Mouse (Mus musculus): ENCODE measurements at regions not wholly inside any gene's neighbourhood (a gene's known extent, or its start where the extent isn't known, plus 50 kb on each side); places are given as distances from the start of the nearest gene placed in this dataset.

DNA sequence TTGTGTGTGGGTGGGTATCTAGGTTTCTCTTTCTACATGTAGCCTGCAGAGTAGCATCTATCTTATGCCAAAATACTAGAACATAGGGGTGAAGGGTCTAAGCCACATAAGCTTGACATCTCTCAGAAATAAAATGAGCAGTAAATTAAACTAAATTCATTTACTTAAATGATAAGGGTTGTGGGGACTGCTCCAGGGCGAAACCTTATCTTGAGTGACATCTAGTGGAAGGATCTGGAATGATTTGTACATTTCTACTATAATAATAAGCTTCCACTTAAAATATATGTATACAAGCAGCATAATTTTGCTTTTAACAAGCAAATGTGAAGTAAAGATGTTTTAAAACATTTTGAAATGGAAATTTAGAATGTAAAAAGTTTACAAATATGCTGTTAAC is 271.4 kb downstream of the Vgll3 start:
- no peak for DNase-seq (ENCODE audit: inconsistent ontology term)

DNA sequence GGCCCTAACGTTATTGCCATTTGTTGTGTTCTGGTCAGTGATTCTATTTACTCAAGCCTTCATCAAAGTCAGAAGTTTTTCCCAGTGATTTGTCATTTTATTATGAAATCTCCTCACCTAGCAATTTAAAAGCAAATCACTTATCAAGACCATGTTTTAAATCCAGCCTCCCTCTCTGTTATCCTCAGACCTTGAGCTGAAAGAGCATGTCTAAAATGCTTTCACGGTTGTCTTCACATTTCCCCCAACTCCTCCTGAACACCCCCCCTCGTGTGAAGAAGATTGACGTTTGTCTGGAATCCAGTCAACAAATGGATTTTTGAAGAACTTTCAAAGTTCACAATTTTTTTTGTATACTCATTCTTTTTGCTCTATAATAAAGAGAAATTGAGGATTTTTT is 277.7 kb downstream of the Vgll3 start:
- DNase-seq (ENCODE audit: inconsistent ontology term) = no peak

DNA sequence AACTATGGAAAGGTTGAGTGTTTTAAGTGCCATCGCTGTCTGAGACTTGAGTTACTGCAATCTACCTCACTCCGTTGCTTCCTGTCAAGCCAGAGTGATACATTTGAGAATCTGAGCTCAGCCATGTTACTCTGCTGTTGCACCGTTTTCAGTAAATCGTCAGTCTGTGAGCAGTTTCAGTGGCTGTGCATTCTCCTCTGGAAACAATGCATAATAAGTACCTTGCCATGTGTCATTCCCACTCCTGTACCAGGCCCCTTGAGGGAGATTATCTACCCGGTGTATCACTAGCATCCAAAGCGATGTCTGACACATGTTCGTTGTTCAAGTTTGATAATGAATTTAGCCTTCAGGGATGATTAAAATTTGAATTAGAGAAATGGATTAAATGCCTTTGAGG is 280.6 kb downstream of the Vgll3 start:
- DNase-seq (ENCODE audit: inconsistent ontology term) = no peak

DNA sequence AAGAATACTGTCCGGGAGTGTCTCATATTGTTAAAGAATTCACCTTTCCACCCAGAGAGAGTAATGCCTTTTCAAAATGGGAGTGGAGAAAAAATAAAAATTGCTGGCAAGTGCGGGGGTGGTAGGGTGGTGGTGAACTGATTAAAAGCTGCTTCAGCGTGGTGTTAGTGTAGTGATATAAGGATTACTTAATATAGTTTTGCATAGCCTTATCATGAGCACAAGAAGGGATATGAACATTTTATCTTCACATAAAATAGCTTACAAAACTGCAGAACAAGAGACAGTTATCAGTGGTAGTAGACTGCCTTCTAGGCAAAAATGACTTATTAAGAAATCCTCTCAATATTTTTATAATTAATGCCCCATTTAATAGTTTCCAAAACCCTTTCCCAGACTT is 302.9 kb downstream of the Vgll3 start:
- DNase-seq (ENCODE audit: inconsistent ontology term) = no peak

DNA sequence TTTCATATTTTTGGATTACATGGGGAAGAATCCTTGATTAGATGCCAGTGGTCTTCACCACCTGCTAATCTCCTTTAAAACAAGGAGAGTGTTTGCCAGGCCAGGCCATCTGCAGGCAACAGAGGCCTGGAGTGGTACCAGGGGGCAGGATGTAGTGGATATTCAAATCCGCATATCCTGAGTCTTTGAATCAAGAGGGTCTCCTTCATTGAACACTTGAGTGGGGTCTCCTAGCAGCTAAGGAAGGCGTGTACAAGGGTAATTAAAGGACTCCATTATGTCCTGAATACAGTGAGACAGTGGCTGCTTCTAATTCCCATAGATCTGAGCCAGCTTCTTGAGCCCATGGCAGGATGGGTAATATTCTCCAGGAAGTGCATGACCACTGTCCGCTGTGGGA is 322.7 kb downstream of the Vgll3 start:
- no peak for DNase-seq (ENCODE audit: inconsistent ontology term)

DNA sequence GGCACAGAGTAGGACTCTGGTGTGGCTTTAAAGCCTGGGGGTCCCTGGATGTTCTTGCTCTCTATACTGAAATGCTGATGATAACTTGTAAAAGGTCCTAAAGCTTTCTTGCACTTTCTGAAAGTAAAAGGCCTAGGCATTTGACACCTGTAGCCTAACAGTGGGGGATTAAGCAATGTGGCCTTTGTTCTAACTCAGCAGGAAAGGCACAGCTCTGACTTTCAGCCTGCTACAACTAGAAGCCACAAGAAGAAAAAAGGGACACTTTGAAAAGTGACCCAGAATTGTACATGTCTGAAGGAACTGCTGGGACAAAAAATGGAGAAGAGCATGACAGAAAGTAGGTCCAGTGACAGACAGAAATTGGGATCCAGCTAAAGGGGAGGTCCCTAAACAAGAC is 329.7 kb downstream of the Vgll3 start:
- DNase-seq (ENCODE audit: inconsistent ontology term) = no peak

DNA sequence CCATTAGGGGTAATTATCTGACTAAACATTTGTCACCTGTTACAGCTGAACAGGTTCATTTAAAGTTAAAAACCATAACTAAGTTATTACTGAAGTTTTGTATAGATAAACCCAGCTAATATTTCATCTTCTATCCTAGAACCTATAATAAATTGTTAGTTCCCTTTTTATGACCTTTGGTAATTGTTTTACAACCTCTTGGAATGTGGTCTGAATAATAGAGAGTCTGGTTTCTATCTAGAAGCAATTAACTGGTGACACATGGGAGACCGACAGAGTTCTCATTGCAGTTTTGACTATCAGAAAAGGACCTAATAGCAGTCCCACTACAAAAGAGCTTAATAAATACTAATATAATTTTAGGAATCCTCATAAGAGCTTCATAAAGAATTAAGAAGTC is 330.2 kb downstream of the Vgll3 start:
- no peak for DNase-seq (ENCODE audit: inconsistent ontology term)

DNA sequence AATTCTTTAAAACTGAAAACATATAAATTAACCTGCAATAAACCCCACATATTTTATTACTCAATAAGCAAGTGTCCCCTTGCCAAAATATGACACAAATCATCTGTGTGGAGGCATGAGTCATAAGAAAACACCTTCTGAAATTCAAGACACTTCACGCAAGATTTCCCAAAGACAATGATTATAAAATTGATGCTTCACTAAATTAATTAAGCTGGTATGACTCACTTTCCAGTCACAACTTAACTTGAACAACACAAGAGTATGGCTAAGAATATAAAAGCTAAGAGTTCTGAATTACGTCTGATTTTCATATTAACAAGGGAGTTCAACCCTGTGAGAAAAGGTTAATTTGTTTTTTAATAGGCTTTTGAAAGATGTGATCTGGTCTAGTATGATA is 353.2 kb downstream of the Vgll3 start:
- DNase-seq (ENCODE audit: inconsistent ontology term) = peak; percentile 94

DNA sequence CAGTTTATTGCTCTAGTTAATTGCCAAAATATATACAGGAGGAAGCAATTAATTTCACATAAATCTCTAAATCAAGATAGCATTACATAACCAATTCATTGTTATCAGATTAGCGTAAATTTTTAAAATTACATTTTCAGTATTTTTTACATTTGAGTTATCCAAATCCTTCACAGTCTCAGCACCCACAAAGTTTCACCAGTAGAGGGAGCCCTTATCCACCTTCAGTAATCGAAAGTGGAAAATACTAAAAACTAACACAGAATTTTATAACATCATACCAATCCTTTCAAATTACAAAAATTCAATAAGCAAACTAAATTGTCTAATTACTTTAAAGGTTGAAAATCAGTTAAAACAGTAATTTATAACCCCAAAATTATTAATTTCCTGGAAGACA is 375.7 kb downstream of the Vgll3 start:
- DNase-seq (ENCODE audit: inconsistent ontology term) = peak; percentile 11

DNA sequence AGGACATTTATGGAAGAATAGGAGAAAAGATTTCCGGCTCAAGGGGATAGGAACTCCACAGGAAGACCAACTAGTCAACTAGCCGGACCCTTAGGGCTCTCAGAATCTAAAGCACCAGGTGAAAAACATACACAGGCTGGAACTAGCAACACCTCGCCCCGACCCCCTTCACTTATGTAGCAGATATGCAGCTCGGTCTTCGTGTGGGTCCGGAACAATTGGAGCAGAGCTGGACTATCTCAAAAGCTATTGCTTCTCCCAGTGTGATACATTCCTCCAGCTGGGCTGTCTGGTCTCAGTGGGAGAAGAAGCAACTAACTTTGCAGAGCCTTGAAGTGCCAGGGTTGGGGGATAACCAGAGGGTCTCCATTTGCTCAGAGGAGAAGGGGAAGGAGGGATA is 386.3 kb downstream of the Vgll3 start:
- no peak for DNase-seq (ENCODE audit: inconsistent ontology term)
